Mouse (Mus musculus) limb, embryonic 14.5 days (tissue): ENCODE measurements at regions not wholly inside any gene's neighbourhood (a gene's known extent, or its start where the extent isn't known, plus 50 kb on each side); places are given as distances from the start of the nearest gene placed in this dataset.

Experiments used
- ATAC-seq: fragments of 200-750 bp; cut with Nextera tagmentation; 2 replicates; pipeline ENCODE4 v1.8.0; 2017; ENCODE audit warnings: low read depth, moderate number of reproducible peaks, moderate TSS enrichment; ENCODE audit not compliant: low FRiP score
- DNase-seq: peaks from one replicate; pipeline ENCODE4 v3.0.0-alpha.2; 2015; ENCODE audit warnings: low spot score
- H3K27ac ChIP-seq: fragments of 300-500 bp; sonication (generic); replicated peaks from 2 replicates; pipeline ENCODE4 v1.5.1; 2014; ENCODE audit warnings: low read depth, mild to moderate bottlenecking, low read length, moderate library complexity, mixed read lengths
- H3K27me3 ChIP-seq: fragments of 300-500 bp; sonication (generic); 2 replicates; pipeline ENCODE4 v1.6.1; 2014; ENCODE audit warnings: low read length, mixed read lengths; ENCODE audit not compliant: control insufficient read depth, insufficient read depth
- H3K36me3 ChIP-seq: fragments of 300-500 bp; sonication (generic); 2 replicates; pipeline ENCODE4 v1.6.1; 2014; ENCODE audit warnings: mild to moderate bottlenecking, low read length, moderate library complexity, mixed read lengths; ENCODE audit not compliant: control insufficient read depth, insufficient read depth
- H3K4me1 ChIP-seq: fragments of 300-500 bp; sonication (generic); 2 replicates; pipeline ENCODE4 v1.6.1; 2014; ENCODE audit warnings: antibody characterized with exemption, low read length, mixed read lengths; ENCODE audit not compliant: control insufficient read depth, insufficient read depth
- H3K4me2 ChIP-seq: fragments of 300-500 bp; sonication (generic); replicated peaks from 2 replicates; pipeline ENCODE4 v1.6.1; 2014; ENCODE audit warnings: low read depth, mild to moderate bottlenecking, low read length, moderate library complexity; ENCODE audit not compliant: severe bottlenecking
- H3K4me3 ChIP-seq: fragments of 300-500 bp; sonication (generic); replicated peaks from 2 replicates; pipeline ENCODE4 v1.5.1; 2014; ENCODE audit warnings: low read length
- H3K9ac ChIP-seq: fragments of 300-500 bp; sonication (generic); 2 replicates; pipeline ENCODE4 v1.6.1; 2014; ENCODE audit warnings: mild to moderate bottlenecking, low read depth, low read length, moderate library complexity; ENCODE audit not compliant: severe bottlenecking
- H3K9me3 ChIP-seq: fragments of 300-500 bp; sonication (generic); 2 replicates; pipeline ENCODE4 v1.6.1; 2016; ENCODE audit warnings: low read length; ENCODE audit not compliant: control insufficient read depth
- POLR2A ChIP-seq: fragments of 200-500 bp; IDR thresholded peaks from 2 replicates; pipeline ENCODE4 v1.8.0; 2012; ENCODE audit warnings: inconsistent platforms, mild to moderate bottlenecking, moderate library complexity, borderline replicate concordance; ENCODE audit not compliant: insufficient read depth, insufficient read length; ENCODE audit errors: extremely low read depth
- WGBS: fragments of 180-500 bp; shearing (Covaris S2); extraction: QIAGEN DNeasy Blood & Tissue Kit; methylation state at CpG from one replicate; pipeline ENCODE4 v1.1.7; 2014; 5-methylcytosine and 5-hydroxymethylcytosine counted together

- Histone ChIP-seq H3K36me3 (no peaks in the 10 kb centered on the region), H3K27me3 (no peaks in the 10 kb centered on the region), H3K27ac (no peak overlapping the region), H3K4me3 (no peak overlapping the region), H3K9me3 (no peaks in the 10 kb centered on the region), H3K4me1 (no peaks in the 10 kb centered on the region), H3K9ac (no peak overlapping the region), H3K4me2 (no peak overlapping the region)
- ATAC-seq (no peak), DNase-seq (no peak)
- WGBS, result 87% methylated on average over 1 of the region's 1 CpGs
- no peak for TF ChIP-seq POLR2A
Measured at GRCm38 (mm10) chr16:85678781-85679180, 124.1 kb downstream of the Adamts1 start.

GRCm38 (mm10) chr16:85678228-85678627, 124.7 kb downstream of the Adamts1 start:
- DNase-seq (peak; percentile 50), ATAC-seq (no peak)
- Histone ChIP-seq H3K9me3 (no peaks in the 10 kb centered on the region), H3K4me2 (no peak overlapping the region), H3K36me3 (no peaks in the 10 kb centered on the region), H3K4me3 (no peak overlapping the region), H3K4me1 (no peaks in the 10 kb centered on the region), H3K27ac (no peak overlapping the region), H3K27me3 (no peaks in the 10 kb centered on the region), H3K9ac (no peak overlapping the region)
- TF ChIP-seq POLR2A, result no peak

GRCm38 (mm10) chr16:85677027-85677426, 123.8 kb upstream of the Cyyr1 start:
- DNase-seq, result peak; percentile 60
- no peaks in the 10 kb centered on the region for H3K9me3 ChIP-seq
- no peak for ATAC-seq
- no peak for TF ChIP-seq POLR2A
- H3K9ac ChIP-seq, result no peak overlapping the region
- H3K4me1 ChIP-seq, result no peaks in the 10 kb centered on the region
- H3K27ac ChIP-seq, result no peak overlapping the region
- no peak overlapping the region for H3K4me2 ChIP-seq
- WGBS, result 30% methylated on average over 9 of the region's 9 CpGs
- H3K36me3 ChIP-seq, result no peaks in the 10 kb centered on the region
- H3K4me3 ChIP-seq, result no peak overlapping the region
- no peaks in the 10 kb centered on the region for H3K27me3 ChIP-seq

GRCm38 (mm10) chr16:85668767-85669166, 115.6 kb upstream of the Cyyr1 start:
- 80% methylated on average over 5 of the region's 5 CpGs for WGBS
- ATAC-seq (no peak), DNase-seq (no peak)
- H3K27ac ChIP-seq, result no peak overlapping the region
- no peaks in the 10 kb centered on the region for H3K9me3 ChIP-seq
- no peak for TF ChIP-seq POLR2A
- H3K27me3 ChIP-seq, result no peaks in the 10 kb centered on the region
- no peaks in the 10 kb centered on the region for H3K4me1 ChIP-seq
- no peaks in the 10 kb centered on the region for H3K36me3 ChIP-seq
- H3K4me2 ChIP-seq, result no peak overlapping the region
- H3K9ac ChIP-seq, result no peak overlapping the region
- no peak overlapping the region for H3K4me3 ChIP-seq

DNA sequence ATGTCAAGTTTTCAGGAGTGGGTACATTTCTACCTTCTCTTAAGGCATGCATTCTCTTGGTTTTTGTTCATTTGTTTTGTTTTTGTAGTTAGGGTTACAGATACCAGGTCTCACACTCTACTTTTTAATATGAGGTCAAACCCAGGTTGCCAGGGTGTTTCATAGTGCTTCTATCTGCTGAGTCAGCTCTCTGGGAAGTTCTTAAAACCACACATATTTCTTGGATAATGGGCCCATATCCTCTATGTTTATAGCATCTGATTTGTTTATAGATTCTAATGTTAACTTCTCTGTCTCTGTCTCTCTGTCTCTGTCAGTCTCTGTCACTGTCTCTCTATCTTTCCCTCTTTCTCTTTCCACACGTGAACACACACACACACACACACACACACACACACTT, 114.6 kb upstream of the Cyyr1 start:
- 48% methylated on average over 1 of the region's 1 CpGs for WGBS
- DNase-seq (no peak), ATAC-seq (no peak)
- Histone ChIP-seq H3K4me2 (no peak overlapping the region), H3K9ac (no peak overlapping the region), H3K4me1 (no peaks in the 10 kb centered on the region), H3K27me3 (no peaks in the 10 kb centered on the region), H3K27ac (no peak overlapping the region), H3K9me3 (no peaks in the 10 kb centered on the region), H3K36me3 (no peaks in the 10 kb centered on the region), H3K4me3 (no peak overlapping the region)
- TF ChIP-seq POLR2A, result no peak

DNA sequence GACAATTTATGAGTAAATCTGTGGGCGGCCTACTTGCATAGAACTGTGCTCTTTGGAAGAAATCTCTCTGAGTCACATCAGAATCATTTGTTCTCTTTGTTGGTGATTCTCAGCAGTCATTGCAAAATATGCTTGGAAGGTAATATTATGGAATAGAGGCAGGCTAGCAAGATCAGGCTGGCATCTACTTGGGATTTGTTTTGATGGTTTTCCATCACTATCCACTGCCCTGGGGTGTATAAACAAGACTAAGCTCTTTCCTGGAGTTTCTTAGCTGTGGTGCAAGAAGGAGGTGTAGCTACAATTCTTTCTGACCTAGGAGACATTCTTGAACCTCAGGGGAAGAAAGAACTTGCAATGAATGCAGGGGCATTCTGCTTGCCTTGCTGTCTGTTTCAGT, 96.3 kb upstream of the Cyyr1 start:
- no peaks in the 10 kb centered on the region for H3K36me3 ChIP-seq
- DNase-seq (no peak), ATAC-seq (no peak)
- H3K27ac ChIP-seq, result no peak overlapping the region
- H3K4me2 ChIP-seq, result no peak overlapping the region
- no peaks in the 10 kb centered on the region for H3K4me1 ChIP-seq
- H3K27me3 ChIP-seq, result no peaks in the 10 kb centered on the region
- TF ChIP-seq POLR2A, result no peak
- no peak overlapping the region for H3K9ac ChIP-seq
- 92% methylated on average over 1 of the region's 1 CpGs for WGBS
- H3K9me3 ChIP-seq, result no peaks in the 10 kb centered on the region
- no peak overlapping the region for H3K4me3 ChIP-seq
